Mouse (Mus musculus) cerebellum, postnatal 25 days (tissue): ENCODE results near the gene Acap1.

Experiments used
- DNase-seq, 2 experiments: peaks; one replicate each; pipeline ENCODE4 v3.0.0; 2021; ENCODE audit warnings: mixed read lengths in 2 of 2

Gene Acap1

GRCm38 (mm10) chr11:69835966-69836335 lies 59.4 kb downstream of the Acap1 start:
- DNase-seq, result peak in 1 of 2 experiments; percentile 51

DNA sequence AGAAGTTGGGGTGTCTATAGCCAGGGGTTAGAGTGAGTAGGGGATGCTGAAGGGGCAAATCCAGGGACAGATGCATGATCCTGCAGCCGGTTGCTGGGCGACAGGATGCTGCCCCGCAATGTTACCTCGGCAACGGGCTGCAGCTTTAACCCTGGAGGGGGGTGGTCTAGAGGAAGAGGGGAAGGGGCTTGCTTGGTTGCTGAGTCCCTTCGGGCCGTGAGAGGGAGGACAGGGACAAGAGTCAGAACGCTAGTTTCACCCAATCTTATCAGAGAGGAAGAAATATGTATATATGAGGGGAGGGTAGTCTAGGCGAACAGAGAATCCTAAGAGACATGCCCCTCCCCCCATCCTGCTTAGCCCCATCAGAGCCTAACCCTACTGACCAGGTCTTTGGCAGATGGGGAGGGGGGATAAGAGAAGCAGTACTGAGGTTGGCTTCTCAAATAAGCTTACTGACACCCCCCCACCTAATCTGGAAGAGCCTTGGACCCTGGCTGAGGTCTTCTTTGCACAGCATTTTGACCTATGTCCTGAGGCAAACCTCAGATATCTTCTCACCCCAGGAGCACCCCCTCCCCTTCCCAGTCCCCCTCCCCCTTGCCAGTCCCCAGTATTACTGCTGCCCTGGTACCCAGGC lies 59.9 kb downstream of the Acap1 start:
- no peak for DNase-seq

DNA sequence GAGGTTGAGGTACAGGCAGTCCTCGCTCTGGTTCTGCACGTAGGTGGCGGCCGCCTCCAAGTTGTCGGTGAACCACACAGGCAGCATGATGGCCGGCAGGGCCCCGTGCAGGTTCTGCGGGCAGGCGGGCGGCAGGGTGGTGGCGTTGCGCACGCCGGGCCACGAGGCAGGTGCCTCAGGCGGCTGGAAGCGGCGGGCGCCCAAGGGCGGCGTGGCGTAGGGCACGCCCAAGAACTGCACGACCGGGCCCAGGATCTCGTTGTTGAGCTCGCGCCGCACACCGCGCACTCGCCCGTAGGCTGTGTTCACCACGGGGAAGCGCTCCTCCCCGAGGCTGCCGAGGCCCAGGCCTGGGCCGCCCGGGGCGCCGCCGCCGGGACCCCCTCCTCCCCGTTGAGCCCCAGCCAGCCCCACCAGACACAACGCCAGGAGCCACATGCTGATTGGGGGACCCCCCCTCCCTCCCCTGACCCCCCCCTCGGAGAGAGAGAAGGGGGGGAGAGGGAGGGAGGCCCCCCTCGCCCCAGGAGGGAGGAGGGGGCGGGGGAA lies 61.3 kb downstream of the Acap1 start:
- DNase-seq, result peak; percentile 50 to 60

- DNase-seq, result no peak
These were observed 61.8 kb downstream of the Acap1 start for GRCm38 (mm10) chr11:69833554-69833953.
